Mouse (Mus musculus): ENCODE measurements at regions not wholly inside any gene's neighbourhood (a gene's known extent, or its start where the extent isn't known, plus 50 kb on each side); places are given as distances from the start of the nearest gene placed in this dataset.

DNA sequence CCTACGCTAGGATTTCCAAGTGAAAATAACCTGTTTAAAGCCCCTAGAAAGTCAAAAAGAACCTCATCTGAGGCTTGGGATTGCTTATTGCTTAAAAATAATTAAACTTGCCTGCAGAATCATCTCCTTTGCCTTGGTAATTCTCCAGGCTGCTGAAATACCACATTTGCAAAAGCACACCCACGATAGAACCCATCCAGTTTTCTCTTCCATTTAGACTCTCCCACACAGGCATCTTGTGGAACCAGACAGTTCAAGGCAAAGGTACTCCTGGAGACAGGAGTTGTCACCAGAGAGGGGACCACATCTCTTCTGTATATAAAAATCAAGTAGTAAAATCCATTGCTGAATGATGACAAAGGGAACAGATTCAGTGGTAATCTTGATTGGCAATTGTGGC is 118.8 kb upstream of the Egfl6 start:
- WGBS, result 88% methylated on average over 2 of the region's 2 CpGs

GRCm38 (mm10) chrX:166694219-166694618 is 108.7 kb upstream of the Egfl6 start:
- H3K9me3 ChIP-seq (ENCODE audit: control insufficient read depth, low read length), result no peaks in the 10 kb centered on the region
- no peaks in the 10 kb centered on the region for H3K36me3 ChIP-seq (ENCODE audit: control insufficient read depth, insufficient read depth, low read length)
- ATAC-seq (ENCODE audit: low FRiP score), result no peak
- no peak overlapping the region for H3K27ac ChIP-seq (ENCODE audit: low read depth, low read length)
- WGBS, result 83% methylated on average over 3 of the region's 3 CpGs
- H3K4me3 ChIP-seq (ENCODE audit: low read depth, low read length), result no peak overlapping the region
- H3K27me3 ChIP-seq (ENCODE audit: control insufficient read depth, insufficient read depth, low read length), result peaks cover 3% of the 10 kb centered on the region
- no peak for DNase-seq (ENCODE audit: low spot score, missing footprints)
- H3K4me2 ChIP-seq, result no peak overlapping the region
- no peaks in the 10 kb centered on the region for H3K4me1 ChIP-seq (ENCODE audit: control insufficient read depth, insufficient read depth, low read length)
- no peak overlapping the region for H3K9ac ChIP-seq (ENCODE audit: low read length)

More for the DNA sequence above, 118.8 kb upstream of the Egfl6 start:
- Histone ChIP-seq H3K27me3 (ENCODE audit: control insufficient read depth, insufficient read depth, low read length) (peaks cover 5% of the 10 kb centered on the region; the same call in 1 of the 2 replicates), H3K27ac (ENCODE audit: low read depth, low read length) (no peak overlapping the region), H3K36me3 (ENCODE audit: control insufficient read depth, insufficient read depth, low read length) (no peaks in the 10 kb centered on the region), H3K9ac (ENCODE audit: low read length) (no peak overlapping the region), H3K4me1 (ENCODE audit: control insufficient read depth, insufficient read depth, low read length) (no peaks in the 10 kb centered on the region), H3K4me2 (no peak overlapping the region), H3K9me3 (ENCODE audit: control insufficient read depth, low read length) (no peaks in the 10 kb centered on the region), H3K4me3 (ENCODE audit: low read depth, low read length) (no peak overlapping the region)
- DNase-seq (ENCODE audit: low spot score, missing footprints), result no peak
- no peak for ATAC-seq (ENCODE audit: low FRiP score)

- no peaks in the 10 kb centered on the region for H3K4me1 ChIP-seq (ENCODE audit: control insufficient read depth, insufficient read depth, low read length)
- no peak overlapping the region for H3K9ac ChIP-seq (ENCODE audit: low read length)
- no peak overlapping the region for H3K27ac ChIP-seq (ENCODE audit: low read depth, low read length)
- no peak for DNase-seq (ENCODE audit: low spot score, missing footprints)
- H3K4me2 ChIP-seq, result no peak overlapping the region
- no peak overlapping the region for H3K4me3 ChIP-seq (ENCODE audit: low read depth, low read length)
- no peaks in the 10 kb centered on the region for H3K9me3 ChIP-seq (ENCODE audit: control insufficient read depth, low read length)
- ATAC-seq (ENCODE audit: low FRiP score), result no peak
- WGBS, result 88% methylated on average over 3 of the region's 3 CpGs
- peaks cover 6% of the 10 kb centered on the region for H3K27me3 ChIP-seq (ENCODE audit: control insufficient read depth, insufficient read depth, low read length)
- H3K36me3 ChIP-seq (ENCODE audit: control insufficient read depth, insufficient read depth, low read length), result no peaks in the 10 kb centered on the region
Observed at GRCm38 (mm10) chrX:166688779-166689178, 103.3 kb upstream of the Egfl6 start.

GRCm38 (mm10) chrX:166673404-166673803 is 87.9 kb upstream of the Egfl6 start:
- H3K4me1 ChIP-seq (ENCODE audit: control insufficient read depth, insufficient read depth, low read length), result no peaks in the 10 kb centered on the region
- H3K4me3 ChIP-seq (ENCODE audit: low read depth, low read length), result no peak overlapping the region
- DNase-seq (ENCODE audit: low spot score, missing footprints) (no peak), ATAC-seq (ENCODE audit: low FRiP score) (no peak)
- peaks cover under 1% of the 10 kb centered on the region; the same call in 1 of the 2 replicates for H3K27me3 ChIP-seq (ENCODE audit: control insufficient read depth, insufficient read depth, low read length)
- no peak overlapping the region for H3K27ac ChIP-seq (ENCODE audit: low read depth, low read length)
- no peak overlapping the region for H3K9ac ChIP-seq (ENCODE audit: low read length)
- 84% methylated on average over 3 of the region's 3 CpGs for WGBS
- H3K9me3 ChIP-seq (ENCODE audit: control insufficient read depth, low read length), result no peaks in the 10 kb centered on the region
- no peak overlapping the region for H3K4me2 ChIP-seq
- H3K36me3 ChIP-seq (ENCODE audit: control insufficient read depth, insufficient read depth, low read length), result no peaks in the 10 kb centered on the region

DNA sequence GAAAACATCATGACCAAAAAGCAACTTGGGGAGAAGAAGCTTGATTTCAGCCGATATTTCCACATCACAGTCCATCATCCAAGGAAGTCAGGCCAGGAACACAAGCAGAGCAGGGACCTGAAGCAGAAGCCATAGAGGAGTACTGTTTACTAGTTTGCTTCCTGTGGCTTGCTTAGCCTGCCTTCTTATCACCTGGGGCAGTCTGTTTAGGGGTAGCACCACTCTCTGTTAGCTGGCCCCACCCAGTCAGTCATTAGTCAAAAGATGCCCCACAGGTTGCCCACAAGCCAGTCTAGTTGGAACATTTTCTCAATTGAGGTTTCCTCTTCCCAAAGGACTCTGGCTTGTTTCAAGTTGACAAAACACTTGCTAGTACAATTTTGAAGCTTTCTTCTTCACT is 87.1 kb upstream of the Egfl6 start:
- Histone ChIP-seq H3K4me2 (no peak overlapping the region), H3K4me1 (ENCODE audit: control insufficient read depth, insufficient read depth, low read length) (no peaks in the 10 kb centered on the region), H3K36me3 (ENCODE audit: control insufficient read depth, insufficient read depth, low read length) (no peaks in the 10 kb centered on the region), H3K9me3 (ENCODE audit: control insufficient read depth, low read length) (no peaks in the 10 kb centered on the region), H3K4me3 (ENCODE audit: low read depth, low read length) (no peak overlapping the region), H3K9ac (ENCODE audit: low read length) (no peak overlapping the region), H3K27ac (ENCODE audit: low read depth, low read length) (no peak overlapping the region), H3K27me3 (ENCODE audit: control insufficient read depth, insufficient read depth, low read length) (peaks cover 3% of the 10 kb centered on the region; the same call in 1 of the 2 replicates)
- WGBS, result 80% methylated on average over 1 of the region's 1 CpGs
- ATAC-seq (ENCODE audit: low FRiP score), result no peak
- DNase-seq (ENCODE audit: low spot score, missing footprints), result no peak

DNA sequence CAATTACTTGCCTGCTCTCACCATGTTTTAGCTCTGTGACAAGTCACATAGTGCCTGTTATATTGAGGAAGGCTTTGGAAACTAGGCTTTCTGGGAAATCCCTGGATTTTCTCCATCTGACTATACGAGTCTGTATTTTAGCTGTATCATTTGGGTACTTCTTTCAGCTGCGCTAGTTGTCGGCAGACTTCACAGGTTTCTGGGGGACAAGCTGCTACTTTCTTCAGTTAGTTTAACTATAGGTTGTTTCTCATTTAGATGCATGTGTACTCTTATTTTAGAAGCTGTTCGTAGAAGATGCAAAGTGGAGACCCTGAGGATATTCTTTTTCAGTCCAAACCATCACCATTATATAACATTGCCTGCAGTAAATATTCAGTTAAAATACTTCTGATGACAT is 86.3 kb upstream of the Egfl6 start:
- Histone ChIP-seq H3K9ac (ENCODE audit: low read length) (no peak overlapping the region), H3K27ac (ENCODE audit: low read depth, low read length) (no peak overlapping the region), H3K4me2 (no peak overlapping the region), H3K9me3 (ENCODE audit: control insufficient read depth, low read length) (no peaks in the 10 kb centered on the region), H3K36me3 (ENCODE audit: control insufficient read depth, insufficient read depth, low read length) (no peaks in the 10 kb centered on the region), H3K27me3 (ENCODE audit: control insufficient read depth, insufficient read depth, low read length) (peaks cover 4% of the 10 kb centered on the region; the same call in 1 of the 2 replicates), H3K4me1 (ENCODE audit: control insufficient read depth, insufficient read depth, low read length) (no peaks in the 10 kb centered on the region), H3K4me3 (ENCODE audit: low read depth, low read length) (no peak overlapping the region)
- WGBS, result 89% methylated on average over 4 of the region's 4 CpGs
- ATAC-seq (ENCODE audit: low FRiP score) (no peak), DNase-seq (ENCODE audit: low spot score, missing footprints) (no peak)

DNA sequence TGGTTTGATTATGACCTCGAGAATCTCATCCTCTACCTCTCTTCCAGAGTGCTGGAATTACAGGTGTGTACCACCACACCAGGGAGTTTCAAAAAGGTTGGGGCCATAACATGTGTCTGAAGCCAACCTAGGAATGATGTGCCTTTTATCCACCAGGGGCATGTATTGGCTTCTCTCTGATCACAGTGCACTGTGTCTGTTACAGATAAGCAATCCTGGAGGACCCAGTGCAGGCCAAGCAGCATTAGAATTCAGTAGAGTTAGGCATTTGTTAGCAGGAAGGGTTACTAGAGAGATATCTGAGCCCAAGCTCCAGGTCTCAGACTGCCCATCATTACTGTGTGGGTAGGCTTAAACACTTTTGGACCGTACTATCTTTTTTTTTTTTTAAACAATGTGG is 80.8 kb upstream of the Egfl6 start:
- no peak overlapping the region for H3K9ac ChIP-seq (ENCODE audit: low read length)
- no peaks in the 10 kb centered on the region for H3K36me3 ChIP-seq (ENCODE audit: control insufficient read depth, insufficient read depth, low read length)
- H3K4me2 ChIP-seq, result no peak overlapping the region
- H3K27me3 ChIP-seq (ENCODE audit: control insufficient read depth, insufficient read depth, low read length), result peaks cover 13% of the 10 kb centered on the region; the same call in 1 of the 2 replicates
- H3K9me3 ChIP-seq (ENCODE audit: control insufficient read depth, low read length), result no peaks in the 10 kb centered on the region
- peaks cover 2% of the 10 kb centered on the region; the same call in 1 of the 2 replicates for H3K4me1 ChIP-seq (ENCODE audit: control insufficient read depth, insufficient read depth, low read length)
- no peak for ATAC-seq (ENCODE audit: low FRiP score)
- H3K27ac ChIP-seq (ENCODE audit: low read depth, low read length), result no peak overlapping the region
- WGBS, result 86% methylated on average over 2 of the region's 2 CpGs
- no peak overlapping the region for H3K4me3 ChIP-seq (ENCODE audit: low read depth, low read length)
- no peak for DNase-seq (ENCODE audit: low spot score, missing footprints)

DNA sequence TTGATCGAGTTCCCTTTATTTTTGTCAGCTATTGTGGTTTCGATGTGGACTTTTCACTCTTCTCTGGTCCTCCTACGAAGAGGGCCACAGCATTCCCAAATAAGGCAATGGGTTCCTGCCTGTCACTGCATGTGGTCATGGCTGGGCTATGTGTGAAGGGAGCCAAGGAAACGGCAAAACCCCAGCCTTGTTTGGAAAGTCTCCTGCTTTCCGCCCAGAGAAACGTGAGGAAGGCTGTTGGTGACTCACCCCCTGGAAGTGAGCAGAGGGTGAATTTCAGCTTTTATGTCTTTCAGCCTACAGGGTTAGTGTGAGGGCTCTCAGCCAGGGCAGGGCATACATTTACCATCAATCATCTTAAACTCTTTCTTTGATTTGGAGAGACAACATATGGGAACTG is 76.3 kb upstream of the Egfl6 start:
- Histone ChIP-seq H3K4me3 (ENCODE audit: low read depth, low read length) (no peak overlapping the region), H3K9ac (ENCODE audit: low read length) (no peak overlapping the region), H3K27ac (ENCODE audit: low read depth, low read length) (no peak overlapping the region; the same call in 1 of the 2 replicates), H3K27me3 (ENCODE audit: control insufficient read depth, insufficient read depth, low read length) (peaks cover 9% of the 10 kb centered on the region; the same call in 1 of the 2 replicates), H3K9me3 (ENCODE audit: control insufficient read depth, low read length) (no peaks in the 10 kb centered on the region), H3K36me3 (ENCODE audit: control insufficient read depth, insufficient read depth, low read length) (no peaks in the 10 kb centered on the region), H3K4me1 (ENCODE audit: control insufficient read depth, insufficient read depth, low read length) (peaks cover 2% of the 10 kb centered on the region; the same call in 1 of the 2 replicates), H3K4me2 (no peak overlapping the region)
- ATAC-seq (ENCODE audit: low FRiP score), result peak; percentile 19; the same call in 1 of the 2 replicates
- WGBS, result 32% methylated on average over 6 of the region's 6 CpGs
- no peak for DNase-seq (ENCODE audit: low spot score, missing footprints)

GRCm38 (mm10) chrX:166661043-166661718 is 75.7 kb upstream of the Egfl6 start:
- 20% methylated on average over 16 of the region's 16 CpGs for WGBS
- peak overlapping the region; percentile 71 for H3K27ac ChIP-seq (ENCODE audit: low read depth, low read length)
- peak; percentile 97 for DNase-seq (ENCODE audit: low spot score, missing footprints)
- no peak overlapping the region for H3K4me3 ChIP-seq (ENCODE audit: low read depth, low read length)
- H3K4me2 ChIP-seq, result peak overlapping the region; percentile 33
- H3K36me3 ChIP-seq (ENCODE audit: control insufficient read depth, insufficient read depth, low read length), result no peaks in the 10 kb centered on the region
- H3K9ac ChIP-seq (ENCODE audit: low read length), result peak overlapping the region; percentile 38; the same call in 1 of the 2 replicates
- ATAC-seq (ENCODE audit: low FRiP score), result peak; percentile 90
- peaks cover 7% of the 10 kb centered on the region; the same call in 1 of the 2 replicates for H3K27me3 ChIP-seq (ENCODE audit: control insufficient read depth, insufficient read depth, low read length)
- H3K9me3 ChIP-seq (ENCODE audit: control insufficient read depth, low read length), result no peaks in the 10 kb centered on the region
- peaks cover 2% of the 10 kb centered on the region; the same call in 1 of the 2 replicates for H3K4me1 ChIP-seq (ENCODE audit: control insufficient read depth, insufficient read depth, low read length)

Data from midbrain, embryonic 11.5 days (tissue).